20 mouse cellular contexts compared by ENCODE assay signal in genomic region chrX:94530301-94530700, GRCm38 (mm10).
"Had no signal": no experiment of that assay in that cellular context is flagged by ENCODE, and none has a peak within 500 bp of the region (broad histone marks: within the 10 kb centered on the region; RNA-seq: fewer than 3 reads in every experiment).

No protein-coding gene starts in this region.

- H3K4me2 ChIP-seq: intestine, embryonic 15.5 days; limb, embryonic 13.5 days; lung, embryonic 14.5 days; midbrain, embryonic 12.5 days; midbrain, embryonic 15.5 days; neural tube, embryonic 13.5 days had no signal

- H3K4me1 ChIP-seq: intestine, embryonic 15.5 days; limb, embryonic 10.5 days; limb, embryonic 13.5 days; midbrain, embryonic 12.5 days; midbrain, embryonic 15.5 days; neural tube, embryonic 13.5 days had no signal

- H3K27me3 ChIP-seq: intestine, embryonic 15.5 days; limb, embryonic 13.5 days; midbrain, embryonic 12.5 days; midbrain, embryonic 15.5 days; neural tube, embryonic 13.5 days had no signal

- DNase-seq: kidney, adult 11 months; kidney, adult 8-10 months; kidney, postnatal 14 days; kidney, postnatal 4 days; lung, embryonic 14.5 days; retina, postnatal 1 day; right cerebral cortex, postnatal 4 days; thymus, adult 2 months; thymus, postnatal 14 days; thymus, postnatal 4 days had no signal

- H3K9me3 ChIP-seq: intestine, embryonic 15.5 days; limb, embryonic 10.5 days; limb, embryonic 13.5 days; midbrain, embryonic 12.5 days; midbrain, embryonic 15.5 days; neural tube, embryonic 13.5 days had no signal

- H3K4me3 ChIP-seq: intestine, embryonic 15.5 days; limb, embryonic 10.5 days; limb, embryonic 13.5 days; midbrain, embryonic 12.5 days; midbrain, embryonic 15.5 days; myocyte; neural tube, embryonic 13.5 days had no signal

- ATAC-seq: intestine, embryonic 15.5 days; lung, postnatal 0 days; midbrain, embryonic 15.5 days had no signal

- H3K36me3 ChIP-seq: intestine, embryonic 15.5 days; midbrain, embryonic 15.5 days had no signal

- H3K9ac ChIP-seq: intestine, embryonic 15.5 days; limb, embryonic 13.5 days; lung, embryonic 14.5 days; midbrain, embryonic 12.5 days; midbrain, embryonic 15.5 days; neural tube, embryonic 13.5 days had no signal

- H3K27ac ChIP-seq: intestine, embryonic 15.5 days; limb, embryonic 10.5 days; limb, embryonic 13.5 days; macrophage; midbrain, embryonic 12.5 days; midbrain, embryonic 15.5 days; neural tube, embryonic 13.5 days; stomach, postnatal 0 days had no signal
